Mouse (Mus musculus) urinary bladder, postnatal 4 days (tissue): Measurements from ENCODE around the gene Wdr95.

Source experiments
- DNase-seq, 2 experiments: peaks; one replicate each; pipeline ENCODE4 v3.0.0; 2021 to 2022; ENCODE audit warnings: low spot score in 2 of 2

Wdr95 gene

DNA sequence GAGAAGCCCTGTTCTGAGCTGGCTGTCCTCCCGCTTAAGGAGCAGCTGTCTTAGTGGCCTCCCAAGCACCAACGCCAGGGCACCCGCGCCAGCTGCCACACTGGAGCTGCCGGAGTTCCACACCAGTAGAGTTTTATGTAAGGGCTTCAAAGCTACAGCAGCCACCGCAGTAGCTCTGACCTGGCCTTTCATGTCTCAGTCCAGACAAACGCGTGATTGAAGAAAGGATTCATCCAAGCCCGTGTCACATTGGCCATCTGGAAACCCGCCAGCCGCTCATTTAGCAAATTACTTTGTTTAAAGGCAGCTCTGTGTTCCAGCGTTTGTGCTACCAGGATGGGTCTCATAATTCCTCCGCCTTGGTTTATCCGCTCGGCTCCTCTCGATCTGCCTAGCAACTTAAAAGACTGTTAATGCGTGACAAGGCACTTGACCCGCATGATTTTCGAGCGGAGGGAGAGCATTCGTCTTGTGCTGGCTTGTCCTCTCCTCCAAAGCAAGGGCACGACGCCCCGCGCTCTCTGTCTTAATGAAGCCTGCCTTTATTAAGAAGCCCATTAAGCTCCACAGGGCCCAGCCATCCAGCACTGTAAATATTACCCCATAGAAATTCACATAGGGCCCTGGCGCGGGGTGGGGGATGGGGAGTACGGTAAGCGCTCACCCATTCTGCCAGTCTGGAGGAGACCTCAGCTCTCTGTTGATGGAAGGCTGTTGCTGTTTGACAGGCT lies at the start of gene Wdr95:
Gene Wdr95, plus strand, starts transcription at position 681 of the 731 bp plus-strand sequence.
- peak in 1 of 2 experiments; percentile 65 for DNase-seq

DNA sequence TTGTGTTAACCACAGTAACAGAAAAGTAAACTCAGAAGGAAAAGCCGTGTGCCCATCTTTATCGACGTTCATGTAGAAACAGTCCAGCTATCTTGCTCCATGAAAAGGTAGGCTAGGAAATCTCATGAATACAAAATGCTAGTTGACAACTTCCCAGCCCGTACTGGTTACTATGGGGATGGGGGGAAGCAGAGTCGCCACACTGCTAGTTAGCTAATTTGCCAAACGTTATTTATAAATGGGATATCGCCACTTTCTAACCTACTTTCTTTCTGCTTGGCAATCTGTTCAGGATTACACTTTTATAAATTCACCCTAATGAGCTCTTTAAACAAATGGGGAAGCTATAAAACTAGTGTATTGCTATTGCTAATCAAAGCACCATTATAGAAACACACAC lies 46.6 kb upstream of the Wdr95 start:
- DNase-seq: no peak

DNA sequence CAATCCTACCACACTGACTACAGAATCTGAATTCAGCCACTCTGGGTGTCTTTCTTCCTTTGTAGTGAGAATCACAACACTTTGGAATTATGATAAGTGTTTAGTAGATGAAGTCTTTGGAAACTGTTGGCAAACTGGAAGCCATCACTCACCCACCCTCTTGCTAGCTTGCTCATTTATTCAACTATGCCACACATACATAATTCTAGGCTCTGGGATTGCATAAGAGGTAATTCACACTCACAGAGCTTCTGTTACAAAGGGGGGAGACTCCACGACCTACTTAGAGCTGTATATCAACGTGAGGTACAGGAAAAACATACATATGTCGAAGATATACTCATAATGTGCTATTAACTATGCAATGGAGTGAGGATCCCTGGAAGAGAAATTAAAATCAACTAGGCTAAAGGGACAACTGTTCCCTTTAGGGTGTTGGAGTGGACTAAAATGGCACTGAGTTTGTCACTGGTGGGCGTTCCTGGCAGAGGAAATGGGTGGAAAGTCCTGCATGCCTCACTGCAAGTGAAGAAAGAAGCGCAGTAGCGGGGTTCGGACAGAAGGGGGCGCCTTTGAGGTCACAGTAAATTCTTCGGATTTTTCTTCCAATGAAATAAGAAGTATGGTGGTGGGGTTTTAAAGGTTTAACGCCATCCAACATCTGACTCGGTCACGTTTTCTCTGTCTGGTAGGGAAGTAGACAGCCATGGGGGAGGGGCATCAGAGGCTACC lies 45.0 kb upstream of the Wdr95 start:
- no peak for DNase-seq

DNA sequence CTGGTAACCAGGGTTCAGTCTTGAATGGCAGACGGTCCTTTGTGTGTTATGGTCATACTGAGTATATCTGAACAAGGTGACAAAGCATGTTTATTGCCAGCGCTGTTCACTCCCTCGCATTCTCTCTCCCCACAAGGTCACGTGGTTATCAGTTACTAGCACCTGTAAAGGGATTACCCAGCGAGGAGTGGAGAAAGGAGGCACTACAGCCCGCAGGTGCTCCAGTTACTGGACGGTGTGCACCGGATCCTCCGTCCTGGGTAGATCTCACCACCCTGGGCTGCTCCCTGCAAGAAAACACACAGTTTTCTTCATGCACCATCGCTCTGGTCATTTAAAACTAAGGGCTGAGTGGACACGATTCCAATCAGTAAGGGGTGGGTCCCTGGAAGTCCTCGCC lies 44.2 kb upstream of the Wdr95 start:
- DNase-seq: no peak

DNA sequence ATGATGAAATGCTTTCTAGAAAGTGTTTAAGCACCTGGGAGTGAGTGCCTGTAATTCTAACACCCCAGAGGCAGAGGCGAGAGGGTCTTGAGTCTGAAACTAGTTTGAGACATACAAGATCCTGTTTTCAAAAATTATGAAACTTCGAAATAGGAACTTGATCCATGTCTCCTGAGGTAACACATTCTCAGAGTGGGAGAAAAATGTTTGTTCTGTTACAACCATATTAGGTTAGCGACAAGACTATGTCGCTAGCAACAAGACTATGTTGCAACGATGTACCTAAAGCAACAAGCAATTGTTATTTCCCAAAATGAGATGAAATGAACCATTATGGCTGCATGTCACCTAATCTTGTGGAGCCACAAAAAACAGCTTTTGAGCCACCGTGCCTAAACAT lies 43.0 kb upstream of the Wdr95 start:
- no peak for DNase-seq

DNA sequence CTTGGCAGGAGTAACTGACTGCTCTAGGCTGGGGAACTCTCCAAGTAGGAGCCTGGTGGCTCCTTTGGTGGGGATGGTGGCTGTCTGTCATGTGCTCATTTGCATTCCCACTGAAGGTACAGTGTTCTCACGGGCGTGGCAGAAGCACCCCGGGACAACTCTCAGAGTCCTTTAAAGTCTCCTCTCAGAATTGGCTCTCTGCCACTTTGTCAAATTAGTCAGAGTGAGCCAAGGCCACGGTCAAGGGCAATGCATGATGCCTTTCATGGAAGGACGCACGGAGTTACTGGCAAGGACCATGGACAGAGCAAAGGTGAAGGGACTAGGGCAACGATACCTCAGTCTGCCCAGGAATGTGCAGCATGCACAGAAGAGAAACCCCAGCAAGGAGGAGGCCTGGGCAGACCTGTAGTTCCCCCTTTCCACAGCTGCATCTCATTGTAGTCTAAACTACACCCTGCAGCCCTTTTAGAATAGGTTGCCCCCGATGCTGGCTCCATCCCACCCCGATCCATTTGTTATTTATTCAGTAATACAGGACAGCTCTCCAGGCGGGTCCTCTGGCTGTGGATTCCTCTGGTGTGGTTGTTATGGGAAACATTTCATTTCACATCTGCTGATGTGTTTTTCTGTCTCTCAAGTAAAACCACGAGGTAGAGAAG lies 40.0 kb upstream of the Wdr95 start:
- no peak for DNase-seq

DNA sequence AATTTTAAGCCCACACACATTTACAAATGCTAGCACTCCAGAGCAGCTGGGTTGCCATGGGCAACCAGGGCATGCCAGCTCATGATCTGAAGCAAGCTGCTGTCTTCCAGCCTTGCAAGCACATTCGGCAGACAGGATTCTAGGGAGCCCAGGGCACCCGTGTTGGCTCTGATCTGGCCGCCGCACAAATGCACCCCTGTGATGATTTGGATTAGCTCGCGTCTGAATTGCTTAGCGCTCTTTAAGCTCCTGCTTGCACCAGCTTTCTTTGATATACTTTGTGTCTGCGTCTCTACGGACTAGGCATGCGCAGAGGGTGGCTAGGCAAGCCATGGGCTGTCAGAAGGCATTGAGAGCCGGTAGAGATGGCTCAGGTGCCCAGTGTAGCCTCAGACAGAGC lies 39.3 kb upstream of the Wdr95 start:
- DNase-seq: no peak

DNA sequence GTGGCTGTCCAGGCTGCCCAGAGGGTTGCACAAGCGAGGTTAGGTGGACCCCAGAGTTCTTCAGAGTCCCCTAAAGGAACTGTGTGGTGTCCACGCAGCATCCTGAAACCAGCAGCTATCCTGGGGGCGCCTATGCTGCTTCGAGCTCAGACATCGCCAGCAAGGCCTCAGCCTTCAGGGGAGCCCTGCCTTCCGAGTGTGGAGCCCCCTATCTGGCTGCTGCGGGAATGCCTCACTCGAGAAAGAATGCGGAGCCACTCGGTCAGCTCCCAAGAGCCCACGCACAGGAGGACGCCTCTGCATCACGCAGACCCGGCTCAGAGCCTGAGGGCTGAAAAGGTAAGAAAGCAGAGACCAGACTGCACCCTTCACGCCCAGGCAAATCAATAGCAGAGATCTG lies 38.2 kb upstream of the Wdr95 start:
- no peak for DNase-seq

DNA sequence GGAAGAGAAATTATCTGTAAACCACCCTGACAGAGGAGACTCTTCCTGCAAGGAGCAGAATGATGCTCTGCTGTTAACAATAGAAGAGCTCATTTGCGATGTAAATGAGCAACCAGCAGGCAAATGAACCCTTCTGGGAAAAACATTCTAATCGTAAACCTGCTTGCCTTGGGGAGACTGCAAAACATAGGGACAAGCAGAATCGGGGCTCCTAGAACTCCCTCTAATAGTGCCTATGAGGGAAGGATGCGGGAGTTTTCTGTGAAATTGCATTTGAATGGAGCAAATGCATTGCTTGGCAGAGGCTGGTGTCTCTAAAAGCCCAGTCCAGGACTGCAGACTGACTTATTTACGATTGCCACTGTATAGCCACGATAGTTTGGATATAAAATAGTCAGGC lies 32.8 kb upstream of the Wdr95 start:
- no peak for DNase-seq

DNA sequence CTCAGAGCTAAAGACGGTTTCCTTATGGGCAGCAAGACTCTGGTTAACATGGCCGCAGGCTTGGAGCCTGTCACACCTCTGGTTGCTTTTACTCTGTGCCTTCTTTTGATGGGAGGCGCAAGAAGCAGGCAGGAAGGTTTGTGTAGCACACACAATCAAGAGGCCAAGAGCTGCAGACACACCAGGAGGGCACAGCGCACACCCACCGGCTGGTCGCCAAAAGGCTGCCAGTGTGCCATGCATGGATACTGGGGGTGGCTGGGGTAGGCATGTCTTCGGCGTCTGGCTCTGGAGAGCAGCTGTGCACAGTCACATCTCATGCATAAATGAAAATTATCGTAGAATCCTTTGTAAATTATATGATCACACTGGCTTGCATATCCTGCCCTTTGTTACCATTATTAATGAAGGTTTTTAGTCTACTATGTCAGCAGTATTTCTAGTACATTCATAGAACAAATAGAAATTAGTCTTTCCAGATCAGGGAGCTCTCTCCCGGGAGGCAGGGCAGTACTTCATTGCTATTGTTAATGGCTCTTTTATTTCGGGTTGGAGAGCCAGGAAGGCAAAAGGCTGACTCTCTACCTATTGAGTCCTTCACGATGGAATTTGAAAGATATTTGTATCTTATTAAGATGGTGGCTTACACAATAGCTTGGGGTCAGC lies 31.9 kb upstream of the Wdr95 start:
- DNase-seq: no peak

DNA sequence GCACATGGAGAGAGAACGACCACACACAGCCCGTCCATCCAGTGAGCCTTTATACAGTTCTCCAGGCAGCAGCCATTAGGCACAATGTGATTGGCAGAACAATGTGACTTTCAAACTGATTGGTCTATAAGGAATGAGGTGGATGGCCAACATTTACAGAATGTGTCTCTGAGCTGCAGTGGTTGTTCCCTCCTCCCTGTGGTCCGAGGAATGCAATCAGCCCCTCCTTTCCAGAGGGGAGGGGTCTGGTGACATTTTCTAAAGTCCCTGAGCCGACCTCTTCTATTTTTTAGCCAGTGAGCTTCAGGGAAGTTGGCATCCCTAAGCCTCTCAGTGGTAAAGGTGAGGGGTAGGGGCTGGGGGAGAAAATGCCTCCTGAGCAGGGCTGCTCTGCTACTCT lies 28.5 kb upstream of the Wdr95 start:
- DNase-seq: no peak

DNA sequence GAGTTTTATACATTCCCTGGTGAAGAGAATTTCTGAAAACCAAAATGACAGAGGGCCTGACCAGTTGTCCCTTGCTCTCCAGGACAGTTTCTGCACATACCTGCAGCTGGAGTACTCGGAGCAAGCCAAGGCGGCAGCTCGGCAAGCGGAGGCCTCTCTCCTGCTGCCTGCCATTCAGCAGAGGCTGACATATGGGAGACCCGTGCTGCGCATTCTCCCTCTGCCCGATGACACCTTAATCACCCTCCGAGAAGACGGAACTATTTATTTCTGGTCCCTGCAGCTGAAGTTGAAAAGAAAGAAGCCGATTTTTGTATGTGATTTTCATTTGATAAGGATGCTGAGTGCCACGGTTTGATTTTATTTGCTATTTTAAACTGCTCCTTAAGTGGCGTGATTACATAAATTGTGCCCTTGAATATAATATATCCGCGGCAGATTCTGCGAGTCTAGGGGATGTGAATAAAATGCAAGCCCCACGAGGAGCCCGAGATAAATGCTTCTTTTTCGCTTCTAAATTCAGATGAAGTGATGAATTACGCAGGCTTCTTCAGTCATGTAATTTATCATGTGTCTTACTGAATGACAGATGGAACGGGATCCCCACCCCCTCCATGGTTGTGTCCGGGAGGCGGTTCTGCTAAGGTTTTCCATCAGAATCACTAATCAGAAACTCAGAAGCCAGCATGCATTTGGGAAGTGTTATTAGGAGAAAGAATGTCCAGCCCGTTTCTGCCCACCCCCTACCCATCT lies 24.9 kb upstream of the Wdr95 start:
- no peak for DNase-seq

DNA sequence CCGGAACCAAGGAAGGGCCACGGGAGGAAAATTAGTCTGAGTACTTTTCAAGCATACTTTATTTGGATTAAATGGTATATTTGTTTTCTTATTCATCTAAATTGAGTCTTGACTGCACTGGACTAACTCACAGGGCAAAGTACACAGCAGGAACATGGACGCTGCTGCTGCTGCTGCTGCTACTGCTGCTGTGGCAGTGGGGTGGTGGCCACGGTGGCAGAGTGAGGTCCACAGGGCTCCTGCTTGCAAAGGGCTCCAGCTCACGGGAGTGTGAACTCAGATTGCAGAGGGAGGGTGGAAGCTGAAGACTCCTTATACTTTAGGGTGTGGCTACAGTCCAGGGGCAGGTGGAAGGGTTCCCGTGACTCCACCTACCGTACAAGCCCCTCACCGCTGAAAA lies 23.5 kb upstream of the Wdr95 start:
- DNase-seq: no peak

DNA sequence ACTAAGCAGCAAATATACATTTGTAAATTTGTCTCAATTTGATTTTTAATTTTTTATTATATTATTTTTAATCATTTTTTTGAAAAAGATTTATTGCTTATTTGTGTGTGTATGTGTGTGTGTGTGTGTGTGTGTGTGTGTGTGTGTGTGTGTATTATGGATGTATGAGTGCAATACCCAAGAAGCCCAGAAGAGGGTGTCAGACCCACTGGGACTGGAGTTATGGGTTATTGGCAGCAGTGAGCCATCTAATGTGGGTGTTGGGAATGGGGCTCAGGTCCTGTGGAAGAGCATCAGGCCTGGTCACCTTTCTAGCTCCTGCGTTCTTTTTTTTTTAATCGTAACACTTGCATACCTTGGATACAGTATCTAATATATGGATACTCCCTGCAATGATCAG lies 22.4 kb upstream of the Wdr95 start:
- DNase-seq: no peak

DNA sequence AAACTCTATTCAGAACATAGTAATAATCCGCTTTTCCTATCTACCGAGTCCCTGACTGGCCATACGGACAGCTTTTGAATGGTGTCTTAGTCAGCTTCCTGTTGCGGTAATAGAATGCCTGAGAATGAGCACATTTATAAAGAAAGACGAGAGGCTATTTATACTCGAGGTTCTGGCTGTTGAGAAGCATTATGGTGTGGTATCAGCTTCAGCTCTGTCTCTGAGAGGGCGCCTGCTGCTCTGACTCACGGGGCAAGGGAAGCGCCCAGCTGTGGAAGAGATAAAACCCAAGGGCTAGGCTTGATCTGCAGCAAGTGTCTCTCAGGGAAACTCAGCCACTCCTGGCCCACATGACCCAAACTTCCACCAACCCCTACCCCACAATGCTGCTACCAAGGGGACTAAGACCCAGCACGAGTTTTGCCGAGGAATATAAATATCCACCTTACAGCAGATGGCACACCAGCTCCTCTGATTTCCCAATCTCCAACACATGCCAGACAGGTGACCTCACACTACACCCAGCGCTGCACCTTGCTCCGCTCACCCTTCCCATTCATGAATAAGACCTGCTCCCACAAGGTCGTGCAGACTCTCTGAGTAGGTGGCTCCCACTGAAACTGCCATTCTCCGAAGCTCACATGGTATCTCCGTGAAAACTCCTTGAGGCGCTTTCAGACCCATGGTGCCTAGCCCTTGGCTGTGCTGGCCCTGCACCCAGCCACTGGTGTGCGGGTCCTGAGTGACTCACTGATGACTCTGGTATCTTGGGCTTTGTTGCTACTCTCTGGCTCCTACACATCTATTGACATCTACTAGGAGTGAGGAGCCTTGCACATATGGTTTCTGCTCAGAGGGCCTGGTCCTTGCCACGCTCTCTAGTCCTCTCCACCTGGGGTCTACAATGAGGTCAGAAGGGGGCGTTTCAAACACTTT lies 20.1 kb upstream of the Wdr95 start:
- DNase-seq: no peak

DNA sequence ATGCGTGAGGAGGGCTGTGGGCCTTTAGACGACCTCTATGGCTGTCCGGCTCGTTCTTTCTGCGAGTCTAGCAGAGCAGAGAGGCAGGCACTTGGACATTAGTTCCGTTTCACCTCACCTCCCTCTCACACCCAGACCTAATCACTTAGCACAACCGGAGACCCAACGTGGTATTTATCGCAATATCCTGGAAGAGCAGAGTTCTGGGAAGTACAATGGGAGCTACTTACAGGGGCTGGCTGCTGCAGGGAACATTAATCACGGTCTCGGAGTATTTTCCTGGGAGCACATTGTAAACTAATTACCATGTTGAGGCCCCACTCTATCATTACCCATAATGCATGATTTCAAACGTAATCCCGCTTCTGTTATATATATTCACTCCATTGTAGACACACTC lies 18.2 kb upstream of the Wdr95 start:
- DNase-seq: no peak

DNA sequence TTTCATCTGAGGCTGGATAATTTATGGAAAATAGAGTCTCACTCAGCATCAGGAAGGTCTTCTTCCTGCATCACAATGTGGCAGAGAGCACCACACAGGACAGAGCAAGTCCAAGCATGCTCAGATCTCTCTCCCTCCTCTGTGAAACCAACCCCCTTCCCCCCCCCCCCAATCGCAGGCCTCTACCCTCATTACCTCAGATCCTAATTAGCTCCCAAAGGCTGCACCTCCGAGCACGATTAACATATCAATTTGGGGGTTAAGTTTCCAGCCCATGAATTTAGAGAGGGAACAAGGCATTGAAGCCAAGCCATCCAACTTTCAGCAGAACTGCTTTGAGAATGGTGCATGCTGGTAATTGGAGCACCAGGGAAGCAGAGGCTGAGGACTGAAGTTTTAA lies 15.8 kb upstream of the Wdr95 start:
- DNase-seq: no peak

DNA sequence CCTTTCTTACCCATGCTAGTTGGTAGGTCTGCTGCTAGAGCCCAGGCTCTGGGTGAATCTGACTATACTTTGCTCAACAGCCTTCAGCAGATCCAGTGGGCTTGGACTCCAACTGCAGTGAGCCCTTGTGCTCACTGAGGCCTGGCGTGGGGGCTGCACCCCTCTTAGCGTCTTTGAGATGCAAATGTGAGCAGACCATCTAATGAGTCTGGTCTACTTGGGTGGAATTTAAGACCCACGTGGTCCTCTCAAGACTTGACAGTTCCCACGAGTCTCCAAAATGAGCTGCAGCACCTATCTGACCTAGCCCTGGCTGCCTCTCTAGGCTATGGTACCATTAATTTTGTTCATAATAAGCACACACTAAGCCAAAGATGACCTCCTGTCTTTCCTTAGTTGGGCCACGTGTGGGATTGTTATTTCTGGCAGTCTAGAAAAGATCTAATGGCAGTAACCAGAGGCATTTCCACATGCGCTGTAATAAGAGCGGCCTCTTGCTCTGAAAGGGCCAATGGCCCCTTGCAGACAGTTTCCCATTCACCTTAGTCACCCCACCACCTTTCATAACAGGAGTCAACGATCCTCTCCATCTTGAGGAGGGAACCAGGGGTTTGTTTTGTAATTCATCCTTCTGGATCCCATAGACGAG lies 14.9 kb upstream of the Wdr95 start:
- no peak for DNase-seq

DNA sequence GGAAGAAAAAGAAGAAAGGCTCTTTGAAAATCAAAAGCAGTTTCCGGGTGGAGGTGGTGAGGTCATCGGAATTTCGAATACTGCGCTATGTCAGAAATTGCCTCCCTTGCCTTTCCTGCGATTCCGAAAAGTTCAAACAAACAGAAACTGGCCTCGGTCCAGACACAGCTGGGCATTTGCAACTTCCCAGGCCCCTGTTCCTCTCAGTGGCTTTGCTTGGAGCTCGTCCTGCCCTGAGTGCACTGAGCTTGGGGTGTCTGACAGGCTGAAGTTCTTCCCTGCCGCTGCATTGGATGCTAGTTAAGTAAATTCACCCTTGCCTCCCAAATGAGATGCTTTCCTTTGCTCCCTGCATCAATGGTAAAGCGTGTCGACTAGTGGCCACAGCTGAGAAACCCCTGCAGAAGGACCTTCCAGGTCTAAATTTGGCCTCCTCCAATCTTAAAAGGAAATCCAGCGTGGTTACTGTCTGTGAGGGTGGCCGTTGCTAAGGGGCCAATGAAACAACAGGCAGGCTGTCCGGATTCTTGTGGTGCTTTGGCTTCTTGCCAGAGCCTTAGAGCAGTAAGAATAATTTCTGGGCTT lies 14.3 kb upstream of the Wdr95 start:
- DNase-seq: peak in 1 of 2 experiments; percentile 24

DNA sequence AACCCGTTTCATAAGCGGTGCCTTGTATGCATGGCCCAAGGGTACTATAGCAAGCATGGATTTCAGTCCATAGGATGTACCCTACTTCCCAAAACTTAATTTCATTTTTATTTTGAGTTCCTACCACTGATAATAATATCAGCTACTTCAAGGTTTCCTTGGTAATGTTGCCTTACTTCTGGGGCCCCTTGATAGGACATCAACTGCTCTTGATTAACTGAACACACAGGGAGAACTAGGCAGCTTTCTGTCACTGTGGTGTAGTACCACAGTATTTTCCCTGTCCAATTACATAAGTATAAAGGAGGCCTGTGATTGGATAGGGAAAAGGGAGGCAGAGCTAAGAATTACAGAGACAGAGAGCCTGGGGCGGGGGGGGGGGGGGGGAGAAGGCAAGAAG lies 13.6 kb upstream of the Wdr95 start:
- no peak for DNase-seq
